Mouse (Mus musculus): ENCODE measurements around the gene Tbc1d1.

The Tbc1d1 gene

GRCm38 (mm10) chr5:64267279-64267678 lies 111.2 kb downstream of the Tbc1d1 start:
- no peak for ATAC-seq (ENCODE audit: insufficient number of reproducible peaks, low FRiP score, low TSS enrichment)

DNA sequence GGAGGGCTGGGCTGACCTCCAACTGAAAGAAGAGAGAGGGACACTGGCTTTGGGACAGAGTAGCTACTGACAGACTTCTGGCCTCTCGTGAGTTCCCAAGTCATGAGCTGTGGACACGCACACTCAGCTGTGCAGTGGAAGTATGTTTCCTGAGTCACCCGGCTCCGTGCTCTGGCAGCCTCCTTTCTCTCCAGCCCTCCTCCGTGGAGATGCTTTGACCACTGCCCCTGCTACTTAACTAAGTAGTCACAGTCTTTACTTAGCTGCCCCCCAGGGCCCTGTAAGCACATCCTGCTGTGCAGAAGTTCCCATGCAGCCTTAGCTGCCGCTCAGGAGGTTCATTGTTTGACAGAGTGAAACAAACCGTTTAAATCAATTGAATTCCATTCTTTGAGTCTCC lies 113.6 kb downstream of the Tbc1d1 start:
- no peak for ATAC-seq (ENCODE audit: insufficient number of reproducible peaks, low FRiP score, low TSS enrichment)

GRCm38 (mm10) chr5:64273517-64273916 lies 117.4 kb downstream of the Tbc1d1 start:
- ATAC-seq (ENCODE audit: insufficient number of reproducible peaks, low FRiP score, low TSS enrichment), result no peak

- no peak for ATAC-seq (ENCODE audit: insufficient number of reproducible peaks, low FRiP score, low TSS enrichment)
Observed at GRCm38 (mm10) chr5:64274296-64274695, 118.2 kb downstream of the Tbc1d1 start.

DNA sequence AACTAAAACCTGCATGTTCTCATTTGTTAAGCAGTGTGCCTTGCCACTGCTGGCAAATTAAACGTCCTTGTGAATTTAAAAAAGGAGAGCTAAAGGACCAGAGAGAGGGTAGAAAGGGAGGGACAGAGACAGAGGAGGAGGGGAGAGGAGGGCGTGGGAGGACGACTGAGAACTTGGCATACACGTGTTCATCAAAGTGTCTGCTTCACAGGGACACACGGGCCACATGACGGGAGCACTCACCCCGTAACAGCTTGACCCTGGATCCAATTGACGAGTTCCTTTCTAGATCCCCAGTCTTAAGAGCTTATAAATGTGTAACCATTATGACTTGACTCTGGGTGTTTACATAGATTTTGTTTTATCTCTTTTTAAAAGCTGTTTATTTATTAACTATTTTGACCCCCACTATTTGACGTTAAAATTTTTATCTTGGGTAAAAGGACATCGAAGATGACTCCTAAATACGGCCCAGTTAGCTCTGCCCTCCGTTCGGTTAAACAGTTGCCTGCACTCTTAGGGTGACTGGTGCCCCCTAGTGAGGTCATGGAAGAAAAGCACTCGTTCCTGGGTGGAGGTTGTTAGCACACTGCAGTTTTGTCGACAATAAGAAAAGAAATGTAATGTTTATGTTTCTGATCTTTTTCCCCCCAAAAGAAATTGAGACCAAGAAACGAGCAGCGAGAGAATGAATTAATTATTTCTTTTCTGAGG lies 118.8 kb downstream of the Tbc1d1 start:
- ATAC-seq (ENCODE audit: insufficient number of reproducible peaks, low FRiP score, low TSS enrichment), result 0 out of 2 replicates have a peak, but pooled peaks have one; percentile 51

DNA sequence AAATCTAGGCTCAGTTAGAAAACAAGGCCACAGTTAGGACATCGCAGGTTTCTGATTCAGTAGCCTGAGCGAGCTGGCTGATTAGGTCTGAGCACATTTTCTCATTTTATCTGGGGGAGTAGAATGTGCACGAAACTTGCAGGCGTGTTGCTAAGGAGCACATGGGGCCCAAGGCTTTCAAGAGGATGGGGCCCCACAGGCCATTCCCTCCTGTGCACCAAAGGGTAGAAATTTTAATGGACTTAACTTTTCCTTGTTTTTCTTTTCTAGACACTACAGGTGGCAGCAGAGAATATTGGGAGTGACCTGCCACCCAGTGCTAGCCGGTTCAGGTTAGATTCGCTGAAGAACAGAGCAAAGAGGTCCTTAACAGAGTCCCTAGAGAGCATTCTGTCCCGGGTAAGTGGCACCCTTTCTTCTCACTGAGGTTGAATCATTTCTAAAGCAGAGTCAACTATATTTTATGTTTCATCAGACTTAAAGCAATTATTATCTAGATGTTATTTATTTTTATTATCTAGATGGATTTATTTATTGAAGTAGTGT lies 121.6 kb downstream of the Tbc1d1 start:
- no peak for ATAC-seq (ENCODE audit: insufficient number of reproducible peaks, low FRiP score, low TSS enrichment)

- ATAC-seq (ENCODE audit: insufficient number of reproducible peaks, low FRiP score, low TSS enrichment), result no peak
Observed at GRCm38 (mm10) chr5:64279668-64280067, 123.6 kb downstream of the Tbc1d1 start.

- ATAC-seq (ENCODE audit: insufficient number of reproducible peaks, low FRiP score, low TSS enrichment), result no peak
Observed at GRCm38 (mm10) chr5:64280191-64280590, 124.1 kb downstream of the Tbc1d1 start.

- ATAC-seq (ENCODE audit: insufficient number of reproducible peaks, low FRiP score, low TSS enrichment), result no peak
Observed at GRCm38 (mm10) chr5:64280613-64281012, 124.5 kb downstream of the Tbc1d1 start.

GRCm38 (mm10) chr5:64281674-64282073 lies 125.6 kb downstream of the Tbc1d1 start:
- ATAC-seq (ENCODE audit: insufficient number of reproducible peaks, low FRiP score, low TSS enrichment), result no peak

GRCm38 (mm10) chr5:64282594-64282993 lies 126.5 kb downstream of the Tbc1d1 start:
- no peak for ATAC-seq (ENCODE audit: insufficient number of reproducible peaks, low FRiP score, low TSS enrichment)

DNA sequence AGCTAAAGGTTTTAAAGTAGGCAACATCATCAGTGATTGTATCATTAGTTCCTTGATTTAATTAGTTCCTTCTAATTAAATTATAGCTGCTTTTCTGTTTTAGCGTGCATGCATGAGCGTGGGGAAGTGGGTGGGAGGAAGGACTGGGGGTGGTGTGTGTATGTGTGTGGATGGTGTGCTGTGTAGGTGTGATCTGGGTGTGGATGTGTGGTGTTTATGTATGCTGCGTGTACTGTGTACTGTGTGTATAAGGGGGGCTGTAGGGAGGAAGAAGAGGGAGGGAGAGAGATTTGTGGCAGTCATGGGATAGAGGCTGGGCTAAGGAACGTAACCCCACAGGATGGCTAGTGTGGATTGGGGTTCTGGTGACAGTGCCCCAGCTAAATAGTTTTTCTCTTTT lies 129.2 kb downstream of the Tbc1d1 start:
- ATAC-seq (ENCODE audit: insufficient number of reproducible peaks, low FRiP score, low TSS enrichment), result no peak

DNA sequence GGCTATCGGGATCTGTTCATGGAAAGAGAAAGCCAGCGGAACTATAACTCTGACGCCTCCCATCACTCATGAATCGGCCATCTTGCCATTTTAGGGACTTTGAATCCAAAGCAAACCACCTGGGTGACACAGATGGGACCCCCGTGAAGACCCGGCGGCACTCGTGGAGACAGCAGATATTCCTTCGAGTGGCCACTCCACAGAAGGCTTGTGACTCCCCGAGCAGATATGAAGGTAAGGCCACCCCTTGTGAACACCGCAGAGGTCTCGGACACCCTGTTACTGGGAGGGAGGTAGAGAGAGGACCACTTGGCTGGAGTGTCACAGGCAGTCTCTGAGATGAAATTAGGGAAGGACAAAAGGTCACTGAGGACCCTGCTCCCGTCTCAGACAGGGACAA lies 129.7 kb downstream of the Tbc1d1 start:
- no peak for ATAC-seq (ENCODE audit: insufficient number of reproducible peaks, low FRiP score, low TSS enrichment)

GRCm38 (mm10) chr5:64287287-64287686 lies 131.2 kb downstream of the Tbc1d1 start:
- no peak for ATAC-seq (ENCODE audit: insufficient number of reproducible peaks, low FRiP score, low TSS enrichment)

DNA sequence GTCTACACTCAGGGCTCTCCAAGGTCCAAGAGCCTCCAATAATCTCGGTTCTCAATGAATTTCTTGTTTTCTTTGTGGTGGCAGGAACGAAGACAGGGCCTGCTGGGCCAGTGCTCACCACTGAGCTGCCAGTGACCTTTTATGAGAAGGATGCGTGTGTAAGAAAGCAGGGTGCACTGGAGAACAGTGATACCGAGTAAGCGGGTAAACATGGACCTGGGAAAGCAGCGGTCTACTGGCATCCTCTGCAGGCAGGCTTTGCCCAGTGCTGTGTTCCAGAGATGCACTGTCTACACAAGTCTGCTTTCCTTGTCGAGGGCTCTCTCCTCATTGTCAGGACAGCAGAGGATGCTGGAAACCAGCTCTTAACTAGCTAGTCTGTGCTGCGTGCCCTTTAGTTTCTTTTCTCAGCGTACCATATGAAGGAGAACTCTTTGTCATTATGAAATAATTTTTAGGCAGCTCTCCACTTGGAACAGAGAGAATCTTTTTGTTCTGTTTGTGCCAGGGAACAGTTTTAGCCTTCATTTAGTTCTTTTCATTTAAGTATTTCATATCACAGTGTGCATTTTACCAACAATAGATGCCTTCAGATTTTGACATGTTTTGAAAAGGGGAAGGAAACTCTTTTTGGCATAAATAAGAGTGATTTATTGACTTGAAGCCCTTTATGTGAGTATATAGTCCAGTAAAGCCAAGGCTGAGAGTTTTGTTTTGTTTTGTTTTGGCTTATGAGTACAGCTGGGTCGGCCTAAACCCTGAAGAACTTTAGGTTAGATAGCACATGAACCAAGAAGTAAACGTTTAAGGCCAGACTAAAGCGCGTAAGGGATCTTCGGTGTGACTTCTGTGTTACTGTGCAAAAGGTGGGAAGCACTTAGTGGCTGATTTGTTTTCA lies 132.2 kb downstream of the Tbc1d1 start:
- ATAC-seq (ENCODE audit: insufficient number of reproducible peaks, low FRiP score, low TSS enrichment), result no peak

- peak; percentile 83 for ATAC-seq (ENCODE audit: insufficient number of reproducible peaks, low FRiP score, low TSS enrichment)
Observed at GRCm38 (mm10) chr5:64289202-64290060, 133.3 kb downstream of the Tbc1d1 start.

DNA sequence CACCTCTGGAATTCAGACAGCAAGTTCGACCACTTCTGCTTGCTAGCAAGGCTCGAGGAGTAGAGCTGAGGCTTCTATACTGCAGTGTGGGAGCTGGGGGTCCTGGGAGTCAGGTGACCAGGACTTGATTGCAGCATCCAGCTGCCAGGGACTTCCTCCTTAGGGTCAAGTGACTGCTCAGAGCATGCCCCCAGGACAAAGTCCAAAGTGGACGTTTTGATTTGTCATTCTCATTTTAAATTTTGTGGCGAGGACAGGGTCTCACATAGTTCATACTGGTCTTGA lies 133.9 kb downstream of the Tbc1d1 start:
- ATAC-seq (ENCODE audit: insufficient number of reproducible peaks, low FRiP score, low TSS enrichment), result no peak

- ATAC-seq (ENCODE audit: insufficient number of reproducible peaks, low FRiP score, low TSS enrichment), result no peak
Observed at GRCm38 (mm10) chr5:64291657-64292056, 135.6 kb downstream of the Tbc1d1 start.

GRCm38 (mm10) chr5:64295621-64296020 lies 139.5 kb downstream of the Tbc1d1 start:
- ATAC-seq (ENCODE audit: insufficient number of reproducible peaks, low FRiP score, low TSS enrichment), result no peak

GRCm38 (mm10) chr5:64296328-64296727 lies 140.2 kb downstream of the Tbc1d1 start:
- no peak for ATAC-seq (ENCODE audit: insufficient number of reproducible peaks, low FRiP score, low TSS enrichment)

- ATAC-seq (ENCODE audit: insufficient number of reproducible peaks, low FRiP score, low TSS enrichment), result no peak
Observed at GRCm38 (mm10) chr5:64297100-64297499, 141.0 kb downstream of the Tbc1d1 start.

All from cerebellum, adult (tissue).